Mouse (Mus musculus) olfactory bulb, adult 2 months (tissue): ENCODE data around the gene Dffa.
"Not testable (repeated sequence)": the region's sequence is repeated elsewhere in the genome, so short reads cannot be mapped to it uniquely, and the experiment has no call there.

Source experiments
- CTCF ChIP-seq: fragments of 200-500 bp; IDR thresholded peaks from 2 replicates; pipeline ENCODE4 v1.5.1; 2012; ENCODE audit warnings: low read depth, mild to moderate bottlenecking, low read length, moderate library complexity; ENCODE audit not compliant: insufficient read depth
- POLR2A ChIP-seq: fragments of 200-500 bp; IDR thresholded peaks from 2 replicates; pipeline ENCODE4 v1.6.1; 2012; ENCODE audit warnings: mild to moderate bottlenecking, low read depth, low read length, moderate library complexity; ENCODE audit not compliant: insufficient read depth

- TF ChIP-seq CTCF, POLR2A: not testable (repeated sequence)
Observed at GRCm38 (mm10) chr4:149169926-149170325, 66.0 kb downstream of the Dffa start.
